Mouse (Mus musculus) embryonic facial prominence, embryonic 15.5 days (tissue): ENCODE results near the gene Tmed8. TPM values are rescaled to one million over a fixed set of nuclear protein-coding genes. Genes with fewer than 3 reads are reported as not detected.

Source experiments
- ATAC-seq: fragments of 200-750 bp; cut with Nextera tagmentation; 2 replicates; pipeline ENCODE4 v1.8.0; 2017; ENCODE audit warnings: low read depth, moderate TSS enrichment; ENCODE audit not compliant: insufficient number of reproducible peaks, low FRiP score, low TSS enrichment
- H3K27ac ChIP-seq: fragments of 300-500 bp; sonication (generic); replicated peaks from 2 replicates; pipeline ENCODE4 v1.5.1; 2015; ENCODE audit warnings: mild to moderate bottlenecking, inconsistent platforms
- H3K27me3 ChIP-seq: fragments of 300-500 bp; sonication (generic); 2 replicates; pipeline ENCODE4 v1.6.1; 2015; ENCODE audit warnings: inconsistent platforms
- H3K36me3 ChIP-seq: fragments of 300-500 bp; sonication (generic); 2 replicates; pipeline ENCODE4 v1.6.1; 2015; ENCODE audit warnings: mild to moderate bottlenecking, inconsistent platforms
- H3K4me1 ChIP-seq: fragments of 300-500 bp; sonication (generic); 2 replicates; pipeline ENCODE4 v1.6.1; 2015; ENCODE audit warnings: inconsistent platforms
- H3K4me2 ChIP-seq: fragments of 300-500 bp; sonication (generic); replicated peaks from 2 replicates; pipeline ENCODE4 v1.6.1; 2015; ENCODE audit warnings: mild to moderate bottlenecking, inconsistent platforms
- H3K4me3 ChIP-seq: fragments of 300-500 bp; sonication (generic); replicated peaks from 2 replicates; pipeline ENCODE4 v1.5.1; 2015; ENCODE audit warnings: mild to moderate bottlenecking, inconsistent platforms
- H3K9ac ChIP-seq: fragments of 300-500 bp; sonication (generic); 2 replicates; pipeline ENCODE4 v1.6.1; 2015; ENCODE audit warnings: inconsistent platforms
- H3K9me3 ChIP-seq: fragments of 300-500 bp; sonication (generic); replicated peaks from 2 replicates; pipeline ENCODE4 v1.6.1; 2016; ENCODE audit warnings: inconsistent platforms
- WGBS: fragments of 180-500 bp; shearing (Covaris S2); methylation state at CpG from one replicate; pipeline ENCODE4 v1.1.7; 2015; 5-methylcytosine and 5-hydroxymethylcytosine counted together
- polyA plus RNA-seq: library from polyadenylated mRNA; unstranded; fragments of >200 nt; fragmentation: Nextera tagmentation; extraction: Ambion mirVana; gene quantifications from 2 replicates; pipeline ENCODE4 v1.2.1, GENCODE M21; 2015

Gene Tmed8
- 2.2 and 2.4 TPM in 2 replicates for polyA plus RNA-seq

- peak within 1 kb of the TSS; percentile 83 for H3K4me3 ChIP-seq
- peak; percentile 92 for ATAC-seq
- under 1% methylated on average over 62 of the region's 70 CpGs for WGBS
- H3K4me2 ChIP-seq = peak within 1 kb of the TSS; percentile 87
- peak within 1 kb of the TSS; percentile 74 for H3K27ac ChIP-seq
- H3K9ac ChIP-seq = peak within 1 kb of the TSS; percentile 84
- no peaks in the 10 kb centered on the region for H3K27me3 ChIP-seq
- no peaks in the 10 kb centered on the region for H3K36me3 ChIP-seq
- peaks cover 3% of the 10 kb centered on the region; the same call in 1 of the 2 replicates for H3K4me1 ChIP-seq
- no peaks in the 10 kb centered on the region for H3K9me3 ChIP-seq
These were observed at the start of gene Tmed8 for GRCm38 (mm10) chr12:87199973-87200586. Tmed8 (minus strand) TSS chr12:87200454.

GRCm38 (mm10) chr12:87238632-87239031 lies 38.4 kb upstream of the Tmed8 start, which contains the start of gene Noxred1:
Noxred1 (minus strand) TSS chr12:87238732.
- no peak within 1 kb of the TSS for H3K27ac ChIP-seq
- H3K27me3 ChIP-seq = no peaks in the 10 kb centered on the region
- H3K36me3 ChIP-seq = peaks cover 44% of the 10 kb centered on the region
- no peak within 1 kb of the TSS for H3K4me2 ChIP-seq
- ATAC-seq = no peak
- H3K9ac ChIP-seq = no peak within 1 kb of the TSS
- H3K4me1 ChIP-seq = no peaks in the 10 kb centered on the region
- no peak within 1 kb of the TSS for H3K4me3 ChIP-seq
- no peaks in the 10 kb centered on the region for H3K9me3 ChIP-seq
- WGBS = 92% methylated on average over 1 of the region's 1 CpGs

GRCm38 (mm10) chr12:87236882-87237483 lies 36.7 kb upstream of the Tmed8 start:
- H3K4me3 ChIP-seq = no peak overlapping the region
- no peaks in the 10 kb centered on the region for H3K27me3 ChIP-seq
- no peak overlapping the region for H3K4me2 ChIP-seq
- WGBS = 78% methylated on average over 5 of the region's 5 CpGs
- no peaks in the 10 kb centered on the region for H3K9me3 ChIP-seq
- no peak overlapping the region for H3K27ac ChIP-seq
- peaks cover 36% of the 10 kb centered on the region for H3K36me3 ChIP-seq
- no peak overlapping the region for H3K9ac ChIP-seq
- ATAC-seq = no peak
- no peaks in the 10 kb centered on the region for H3K4me1 ChIP-seq

- Histone ChIP-seq H3K4me2 (no peak overlapping the region), H3K36me3 (no peaks in the 10 kb centered on the region), H3K27me3 (no peaks in the 10 kb centered on the region), H3K9ac (no peak overlapping the region), H3K4me1 (no peaks in the 10 kb centered on the region), H3K27ac (no peak overlapping the region), H3K9me3 (no peaks in the 10 kb centered on the region), H3K4me3 (no peak overlapping the region)
- no peak for ATAC-seq
These were observed 30.2 kb upstream of the Tmed8 start for GRCm38 (mm10) chr12:87230379-87230895.

GRCm38 (mm10) chr12:87229633-87230032 lies 29.4 kb upstream of the Tmed8 start:
- no peak overlapping the region for H3K9ac ChIP-seq

GRCm38 (mm10) chr12:87226801-87227200 lies 26.5 kb upstream of the Tmed8 start:
- Histone ChIP-seq H3K4me3 (no peak overlapping the region), H3K27me3 (no peaks in the 10 kb centered on the region), H3K9ac (no peak overlapping the region), H3K36me3 (no peaks in the 10 kb centered on the region), H3K4me1 (no peaks in the 10 kb centered on the region), H3K9me3 (no peaks in the 10 kb centered on the region), H3K27ac (no peak overlapping the region), H3K4me2 (no peak overlapping the region)
- ATAC-seq = no peak
- 72% methylated on average over 7 of the region's 7 CpGs for WGBS

More at GRCm38 (mm10) chr12:87229633-87230032, 29.4 kb upstream of the Tmed8 start:
- no peaks in the 10 kb centered on the region for H3K4me1 ChIP-seq
- H3K27me3 ChIP-seq = no peaks in the 10 kb centered on the region
- 85% methylated on average over 2 of the region's 2 CpGs for WGBS
- no peak overlapping the region for H3K27ac ChIP-seq
- no peak overlapping the region for H3K4me2 ChIP-seq
- no peak for ATAC-seq
- no peaks in the 10 kb centered on the region for H3K9me3 ChIP-seq
- H3K36me3 ChIP-seq = no peaks in the 10 kb centered on the region
- no peak overlapping the region for H3K4me3 ChIP-seq

GRCm38 (mm10) chr12:87224950-87225349 lies 24.7 kb upstream of the Tmed8 start:
- Histone ChIP-seq H3K9me3 (no peaks in the 10 kb centered on the region), H3K4me3 (no peak overlapping the region), H3K27ac (no peak overlapping the region), H3K4me2 (no peak overlapping the region), H3K4me1 (no peaks in the 10 kb centered on the region), H3K36me3 (no peaks in the 10 kb centered on the region), H3K9ac (no peak overlapping the region), H3K27me3 (no peaks in the 10 kb centered on the region)
- ATAC-seq = no peak
- 60% methylated on average over 10 of the region's 10 CpGs for WGBS

GRCm38 (mm10) chr12:87219362-87219761 lies 19.1 kb upstream of the Tmed8 start:
- Histone ChIP-seq H3K9me3 (no peaks in the 10 kb centered on the region), H3K36me3 (no peaks in the 10 kb centered on the region), H3K27ac (no peak overlapping the region), H3K27me3 (no peaks in the 10 kb centered on the region), H3K4me1 (no peaks in the 10 kb centered on the region), H3K4me3 (no peak overlapping the region), H3K9ac (no peak overlapping the region), H3K4me2 (no peak overlapping the region)
- WGBS = 56% methylated on average over 7 of the region's 7 CpGs
- no peak for ATAC-seq

GRCm38 (mm10) chr12:87217596-87217995 lies 17.3 kb upstream of the Tmed8 start:
- no peak overlapping the region for H3K27ac ChIP-seq

GRCm38 (mm10) chr12:87216053-87216452 lies 15.8 kb upstream of the Tmed8 start:
- 47% methylated on average over 2 of the region's 2 CpGs for WGBS
- ATAC-seq = no peak

More at GRCm38 (mm10) chr12:87217596-87217995, 17.3 kb upstream of the Tmed8 start:
- no peak for ATAC-seq
- Histone ChIP-seq H3K27me3 (no peaks in the 10 kb centered on the region), H3K9me3 (no peaks in the 10 kb centered on the region), H3K4me1 (no peaks in the 10 kb centered on the region), H3K4me2 (no peak overlapping the region), H3K4me3 (no peak overlapping the region), H3K9ac (no peak overlapping the region), H3K36me3 (no peaks in the 10 kb centered on the region)

GRCm38 (mm10) chr12:87212844-87213606 lies 12.8 kb upstream of the Tmed8 start:
- Histone ChIP-seq H3K9me3 (no peaks in the 10 kb centered on the region), H3K27me3 (no peaks in the 10 kb centered on the region), H3K36me3 (no peaks in the 10 kb centered on the region), H3K4me2 (no peak overlapping the region), H3K9ac (no peak overlapping the region), H3K4me3 (no peak overlapping the region), H3K4me1 (no peaks in the 10 kb centered on the region), H3K27ac (no peak overlapping the region)
- 65% methylated on average over 2 of the region's 2 CpGs for WGBS
- ATAC-seq = no peak

More at GRCm38 (mm10) chr12:87216053-87216452, 15.8 kb upstream of the Tmed8 start:
- Histone ChIP-seq H3K9me3 (no peaks in the 10 kb centered on the region), H3K27me3 (no peaks in the 10 kb centered on the region), H3K4me3 (no peak overlapping the region), H3K9ac (no peak overlapping the region), H3K4me2 (no peak overlapping the region), H3K4me1 (no peaks in the 10 kb centered on the region), H3K27ac (no peak overlapping the region), H3K36me3 (no peaks in the 10 kb centered on the region)
